Mouse (Mus musculus) hindbrain, embryonic 16.5 days (tissue): ENCODE data around the gene Msi2. TPM values are rescaled to one million over a fixed set of nuclear protein-coding genes. Genes with fewer than 3 reads are reported as not detected.

Source experiments
- ATAC-seq: fragments of 200-750 bp; cut with Nextera tagmentation; 2 replicates; pipeline ENCODE4 v1.8.0; 2017; ENCODE audit warnings: moderate TSS enrichment, moderate library complexity
- H3K27ac ChIP-seq: fragments of 300-500 bp; sonication (generic); 2 replicates; pipeline ENCODE4 v1.5.1; 2014; ENCODE audit warnings: low read depth, mild to moderate bottlenecking, control low read depth, low read length, moderate library complexity
- H3K27me3 ChIP-seq: fragments of 300-500 bp; sonication (generic); replicated peaks from 2 replicates; pipeline ENCODE4 v1.6.1; 2014; ENCODE audit warnings: low read length; ENCODE audit not compliant: control insufficient read depth, insufficient read depth
- H3K36me3 ChIP-seq: fragments of 300-500 bp; sonication (generic); 2 replicates; pipeline ENCODE4 v1.6.1; 2014; ENCODE audit warnings: mild to moderate bottlenecking, low read length, moderate library complexity, mixed read lengths; ENCODE audit not compliant: control insufficient read depth, insufficient read depth
- H3K4me1 ChIP-seq: fragments of 300-500 bp; sonication (generic); 2 replicates; pipeline ENCODE4 v1.6.1; 2014; ENCODE audit warnings: low read depth, low read length; ENCODE audit not compliant: control insufficient read depth, insufficient read depth
- H3K4me2 ChIP-seq: fragments of 300-500 bp; sonication (generic); 2 replicates; pipeline ENCODE4 v1.6.1; 2014; ENCODE audit warnings: mild to moderate bottlenecking, low read length, control low read depth, moderate library complexity
- H3K4me3 ChIP-seq: fragments of 300-500 bp; sonication (generic); 2 replicates; pipeline ENCODE4 v1.5.1; 2014; ENCODE audit warnings: mild to moderate bottlenecking, low read length, control low read depth, moderate library complexity
- H3K9ac ChIP-seq: fragments of 300-500 bp; sonication (generic); 2 replicates; pipeline ENCODE4 v1.6.1; 2014; ENCODE audit warnings: low read depth, mild to moderate bottlenecking, control low read depth, low read length, moderate library complexity
- H3K9me3 ChIP-seq: fragments of 300-500 bp; sonication (generic); 2 replicates; pipeline ENCODE4 v1.6.1; 2014; ENCODE audit warnings: mild to moderate bottlenecking, low read length, moderate library complexity; ENCODE audit not compliant: control insufficient read depth
- WGBS: fragments of 180-500 bp; shearing (Covaris S2); extraction: QIAGEN DNeasy Blood & Tissue Kit; methylation state at CpG from one replicate; pipeline ENCODE4 v1.1.7; 2014; 5-methylcytosine and 5-hydroxymethylcytosine counted together
- polyA plus RNA-seq: library from polyadenylated mRNA; unstranded; fragments of >200 nt; fragmentation: Nextera tagmentation; extraction: Ambion mirVana; gene quantifications from 2 replicates; pipeline ENCODE4 v1.2.1, GENCODE M21; 2015

Msi2 gene
- polyA plus RNA-seq, 1 experiment from 2014 or later, result 31.0 TPM

DNA sequence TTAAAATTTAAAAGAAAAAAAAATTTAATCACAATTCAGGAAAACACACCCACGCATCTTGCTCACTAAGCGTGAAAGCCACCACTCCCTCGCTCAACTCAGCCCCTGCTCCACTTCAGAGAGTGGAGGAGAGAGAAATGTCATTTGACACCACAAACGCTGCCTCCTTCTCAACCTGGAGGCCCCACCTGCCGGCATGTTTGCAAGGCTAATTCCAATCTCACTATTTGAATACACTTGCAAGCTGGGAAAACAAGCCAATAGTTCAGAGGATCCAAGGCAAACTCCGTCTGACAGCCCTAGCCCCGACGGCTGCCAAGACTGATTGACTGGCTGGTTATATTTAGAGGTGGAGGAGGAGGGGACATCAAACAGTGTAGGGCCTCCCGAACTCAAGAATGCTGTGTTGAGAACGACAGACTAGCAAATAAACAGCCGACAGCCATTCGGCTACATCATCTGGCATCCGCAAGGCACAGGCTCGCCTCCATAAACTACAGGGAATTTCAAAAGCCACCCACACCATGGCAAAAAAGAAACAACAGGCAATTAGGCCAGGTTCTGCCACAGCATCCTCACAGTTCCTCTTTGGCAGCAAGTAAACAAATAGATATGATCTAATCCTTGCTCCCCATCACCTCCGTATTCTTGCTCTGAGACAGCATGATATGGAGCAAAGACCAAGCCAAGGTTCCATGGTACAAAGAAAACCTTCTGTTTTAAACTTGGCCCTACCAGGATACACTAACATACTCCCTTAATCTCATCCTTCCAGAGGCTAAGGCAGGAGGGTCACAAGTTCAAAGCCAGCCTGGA is 97.9 kb downstream of the Msi2 start:
- Histone ChIP-seq H3K9me3 (no peaks in the 10 kb centered on the region), H3K4me1 (peaks cover 43% of the 10 kb centered on the region), H3K4me2 (no peak overlapping the region), H3K27me3 (no peaks in the 10 kb centered on the region), H3K27ac (peak overlapping the region; percentile 3), H3K4me3 (no peak overlapping the region), H3K9ac (no peak overlapping the region), H3K36me3 (no peaks in the 10 kb centered on the region)
- WGBS, result 20% methylated on average over 15 of the region's 15 CpGs
- no peak for ATAC-seq

DNA sequence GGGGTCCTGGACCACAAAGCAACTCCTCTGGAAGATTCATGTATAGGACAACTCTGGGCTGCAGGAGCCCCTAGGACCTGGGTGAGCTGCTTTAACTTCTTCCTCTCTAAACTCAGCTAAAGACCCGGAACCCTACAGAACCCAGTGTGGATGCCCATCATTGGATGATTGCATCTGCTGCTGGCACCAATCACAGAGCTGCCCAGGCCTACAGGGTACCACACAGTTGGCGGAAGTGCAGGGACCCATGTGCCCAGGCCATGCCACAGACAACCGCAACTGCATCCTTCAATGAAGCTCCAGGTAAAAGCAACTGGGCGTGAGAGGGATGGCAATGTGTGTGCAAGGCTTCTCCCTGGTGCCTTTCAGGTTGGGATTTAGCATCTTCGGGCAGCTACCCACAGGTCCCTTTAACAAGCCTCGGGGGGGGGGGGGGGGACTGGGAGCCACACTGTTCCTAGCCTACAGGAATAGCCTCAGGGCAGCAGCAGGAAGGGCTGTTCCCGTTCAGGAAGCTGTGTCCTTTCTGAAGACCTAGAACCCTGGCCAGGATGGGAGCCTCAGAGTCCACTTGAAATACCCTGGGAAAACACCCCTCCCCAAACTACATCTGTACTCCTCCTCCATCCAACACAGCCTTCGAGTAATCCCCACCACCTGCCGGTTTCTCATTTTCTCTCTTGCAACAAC is 98.7 kb downstream of the Msi2 start:
- H3K27ac ChIP-seq, result peak overlapping the region; percentile 39
- no peaks in the 10 kb centered on the region for H3K9me3 ChIP-seq
- WGBS, result 59% methylated on average over 8 of the region's 9 CpGs
- H3K36me3 ChIP-seq, result no peaks in the 10 kb centered on the region
- ATAC-seq, result no peak
- H3K4me2 ChIP-seq, result no peak overlapping the region
- no peak overlapping the region for H3K4me3 ChIP-seq
- H3K4me1 ChIP-seq, result peaks cover 41% of the 10 kb centered on the region
- no peak overlapping the region for H3K9ac ChIP-seq
- H3K27me3 ChIP-seq, result no peaks in the 10 kb centered on the region

DNA sequence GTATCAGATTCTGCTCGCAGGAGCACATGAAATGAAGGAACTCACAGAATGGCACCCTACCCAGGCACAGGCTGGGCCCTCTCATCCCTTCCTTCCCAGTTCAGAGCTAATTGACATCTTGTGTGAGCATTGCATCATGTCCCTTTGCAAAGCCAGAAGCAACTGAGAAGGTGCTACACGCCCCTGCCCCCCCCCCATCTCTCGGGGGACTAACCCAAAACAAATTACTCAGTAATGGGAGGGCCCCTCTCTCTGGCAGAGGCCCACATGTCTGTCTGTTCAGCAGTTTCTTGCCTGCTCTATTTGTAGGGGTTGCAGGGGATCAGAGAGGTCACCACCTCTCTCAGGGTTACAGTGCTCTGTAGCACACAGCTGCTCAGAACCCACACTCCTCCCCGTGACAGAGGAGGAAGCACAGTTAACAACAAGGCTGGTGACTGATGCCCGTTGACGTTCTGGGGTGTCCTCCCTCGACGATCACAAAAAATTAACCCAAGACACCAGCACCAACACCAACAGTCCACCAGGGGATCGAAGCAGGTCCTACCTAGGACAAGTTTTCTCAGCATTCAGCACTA is 99.5 kb downstream of the Msi2 start:
- WGBS, result 32% methylated on average over 9 of the region's 9 CpGs
- no peak overlapping the region for H3K4me3 ChIP-seq
- H3K27me3 ChIP-seq, result no peaks in the 10 kb centered on the region
- H3K4me1 ChIP-seq, result peaks cover 44% of the 10 kb centered on the region
- no peak overlapping the region for H3K4me2 ChIP-seq
- H3K9ac ChIP-seq, result 0 out of 2 replicates have a peak overlapping the region, but pooled peaks have one; percentile 13
- H3K27ac ChIP-seq, result peak overlapping the region; percentile 62
- no peak for ATAC-seq
- no peaks in the 10 kb centered on the region for H3K9me3 ChIP-seq
- no peaks in the 10 kb centered on the region for H3K36me3 ChIP-seq

DNA sequence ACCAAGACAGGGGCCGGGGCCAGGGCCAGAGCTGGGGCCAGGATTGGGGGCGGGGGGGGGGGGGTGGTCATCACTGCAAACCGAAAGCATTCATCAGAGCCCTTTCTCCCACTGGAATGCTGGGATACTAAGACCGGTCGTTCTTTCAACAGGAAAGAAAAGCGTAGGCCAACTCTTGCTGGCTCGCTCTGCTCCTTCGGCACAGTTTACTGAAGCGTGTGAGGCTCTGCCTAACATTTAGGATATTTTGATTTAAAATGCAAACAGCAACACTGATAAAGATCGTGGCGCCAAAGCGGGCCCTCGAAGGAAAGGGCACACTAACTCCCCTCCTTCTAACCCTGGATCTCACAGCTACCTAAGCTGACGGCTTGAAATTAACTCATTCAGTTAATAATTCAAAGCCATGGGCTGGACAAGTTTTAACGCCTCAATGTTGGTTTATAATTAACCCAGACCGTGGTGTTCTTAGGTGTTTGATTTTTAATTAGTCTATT is 100.3 kb downstream of the Msi2 start:
- no peaks in the 10 kb centered on the region for H3K27me3 ChIP-seq
- WGBS, result 52% methylated on average over 14 of the region's 16 CpGs
- H3K4me3 ChIP-seq, result no peak overlapping the region
- peak; percentile 63; the same call in 1 of the 2 replicates for ATAC-seq
- no peaks in the 10 kb centered on the region for H3K9me3 ChIP-seq
- no peaks in the 10 kb centered on the region for H3K36me3 ChIP-seq
- peaks cover 42% of the 10 kb centered on the region for H3K4me1 ChIP-seq
- no peak overlapping the region for H3K4me2 ChIP-seq
- peak overlapping the region; percentile 73 for H3K27ac ChIP-seq
- H3K9ac ChIP-seq, result no peak overlapping the region

DNA sequence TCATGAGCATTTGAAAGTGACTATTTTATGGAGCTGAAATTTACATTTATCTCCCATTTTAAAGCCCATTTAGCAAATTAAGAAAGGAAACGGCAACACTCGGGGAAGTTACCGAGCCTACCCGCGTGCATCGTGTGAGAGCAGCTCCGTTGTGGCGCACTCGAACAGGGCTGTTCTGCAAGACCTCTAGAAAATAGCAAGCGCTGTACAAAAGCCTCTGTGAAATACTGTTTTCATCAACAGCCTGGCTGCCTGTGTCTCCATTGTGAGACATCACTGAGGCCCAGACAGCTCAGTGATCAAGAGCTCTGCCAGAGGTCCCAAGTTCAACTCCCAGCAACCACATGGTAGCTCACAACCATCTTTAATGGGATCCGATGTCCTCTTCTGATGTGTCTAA is 100.9 kb downstream of the Msi2 start:
- 0 out of 2 replicates have a peak, but pooled peaks have one; percentile 15 for ATAC-seq
- H3K27ac ChIP-seq, result peak overlapping the region; percentile 64
- H3K36me3 ChIP-seq, result no peaks in the 10 kb centered on the region
- peaks cover 41% of the 10 kb centered on the region for H3K4me1 ChIP-seq
- no peak overlapping the region for H3K4me3 ChIP-seq
- 53% methylated on average over 11 of the region's 11 CpGs for WGBS
- H3K9me3 ChIP-seq, result no peaks in the 10 kb centered on the region
- no peak overlapping the region for H3K9ac ChIP-seq
- H3K4me2 ChIP-seq, result no peak overlapping the region
- H3K27me3 ChIP-seq, result no peaks in the 10 kb centered on the region

DNA sequence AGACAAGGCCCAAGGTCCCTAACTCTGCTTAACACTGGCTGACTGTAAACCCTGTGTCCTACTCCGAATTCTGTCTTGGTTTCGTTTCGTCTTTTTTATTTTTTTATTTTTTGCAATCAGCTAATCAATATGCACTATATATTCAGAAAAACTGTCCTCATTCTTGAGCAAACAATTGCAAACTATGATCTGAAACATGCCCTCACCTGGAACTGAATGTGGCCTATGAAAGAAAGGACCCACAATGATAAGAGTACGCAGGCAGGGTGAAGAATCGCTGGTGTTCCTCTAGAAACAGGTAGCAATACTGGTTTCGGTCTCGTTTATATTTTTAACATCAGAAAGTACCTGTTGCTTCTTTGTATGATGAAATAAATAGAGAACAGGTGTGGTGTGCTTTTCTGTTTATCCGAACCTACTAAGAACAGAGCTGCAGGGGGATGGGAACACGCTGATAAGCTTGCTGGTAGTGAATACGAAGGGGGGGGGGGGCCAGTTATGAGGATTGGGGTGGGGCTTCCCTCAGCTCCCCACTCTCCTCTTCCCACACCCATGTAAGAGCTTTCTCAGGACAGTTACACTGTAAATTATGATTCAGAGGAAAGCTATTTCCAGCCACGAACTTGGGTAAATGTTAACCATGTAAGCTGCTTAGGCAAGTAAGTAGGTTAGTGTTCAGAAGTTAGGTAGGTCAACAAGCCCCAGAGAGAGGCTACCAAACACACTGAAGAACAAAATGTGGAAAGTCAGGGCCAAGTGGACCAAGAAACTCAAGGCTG is 103.6 kb downstream of the Msi2 start:
- 90% methylated on average over 11 of the region's 11 CpGs for WGBS
- no peaks in the 10 kb centered on the region for H3K9me3 ChIP-seq

DNA sequence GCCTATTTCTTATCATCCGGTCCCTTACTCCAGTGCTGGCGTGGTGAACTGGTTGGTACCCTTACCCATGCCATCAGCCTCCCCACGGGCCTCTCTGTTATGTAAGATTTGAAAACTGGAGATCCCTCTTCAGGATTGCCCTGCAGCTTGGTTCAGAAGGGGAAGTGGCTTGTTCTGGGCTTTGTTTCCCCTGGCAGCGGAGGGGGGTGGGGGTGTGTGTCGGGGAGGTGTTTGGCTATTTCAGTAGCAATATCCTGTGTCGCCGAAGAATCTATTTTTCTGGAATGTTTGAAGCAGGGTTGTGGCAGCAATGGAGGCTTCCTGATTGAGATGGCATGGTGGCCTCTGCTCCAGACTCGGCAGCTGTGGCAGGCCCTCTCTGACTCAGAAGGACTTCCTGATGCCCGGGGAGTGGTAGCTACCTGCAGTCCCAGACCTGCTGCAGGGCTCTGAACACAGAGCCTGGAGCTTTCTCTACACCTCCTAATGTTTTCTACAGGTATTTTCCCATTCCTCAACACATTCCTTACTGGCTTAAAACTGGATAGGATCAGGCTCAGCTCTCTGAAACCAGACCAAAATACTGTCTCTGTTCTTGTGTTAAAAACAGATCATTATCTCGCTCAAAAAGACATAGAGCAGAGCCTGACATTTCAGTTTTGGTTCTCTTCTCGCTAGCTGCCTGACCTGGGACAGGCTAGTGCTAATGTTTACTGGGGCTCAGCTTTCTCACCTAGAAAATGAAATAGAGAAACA is 104.4 kb downstream of the Msi2 start:
- 74% methylated on average over 11 of the region's 11 CpGs for WGBS
- Histone ChIP-seq H3K4me3 (no peak overlapping the region), H3K9me3 (no peaks in the 10 kb centered on the region), H3K4me1 (peaks cover 27% of the 10 kb centered on the region), H3K9ac (no peak overlapping the region), H3K27me3 (no peaks in the 10 kb centered on the region), H3K27ac (peak overlapping the region; percentile 1; the same call in 1 of the 2 replicates), H3K4me2 (no peak overlapping the region), H3K36me3 (no peaks in the 10 kb centered on the region)
- no peak for ATAC-seq

More for the DNA sequence above, 103.6 kb downstream of the Msi2 start:
- Histone ChIP-seq H3K9ac (no peak overlapping the region), H3K27me3 (no peaks in the 10 kb centered on the region), H3K36me3 (no peaks in the 10 kb centered on the region), H3K27ac (no peak overlapping the region), H3K4me3 (no peak overlapping the region), H3K4me2 (no peak overlapping the region), H3K4me1 (peaks cover 31% of the 10 kb centered on the region)
- no peak for ATAC-seq

DNA sequence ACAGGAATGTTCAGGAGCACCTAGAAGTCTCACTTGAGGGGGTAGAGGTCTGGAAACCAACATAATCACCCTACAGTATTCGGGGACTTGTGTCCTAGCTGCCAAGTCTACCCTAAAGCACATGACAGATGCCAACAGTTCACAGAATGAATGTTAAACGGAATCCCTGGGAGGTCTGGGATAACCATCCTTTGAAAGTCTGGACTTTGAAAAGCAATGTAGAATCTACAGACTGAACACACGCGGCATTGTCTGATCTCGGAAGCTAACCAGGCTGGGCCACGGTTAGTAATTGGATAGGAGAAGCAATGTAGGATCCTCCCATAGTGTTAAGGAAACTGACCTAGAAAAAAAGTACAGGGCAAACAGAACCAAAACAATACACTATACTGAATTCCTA is 105.3 kb downstream of the Msi2 start:
- WGBS, result 36% methylated on average over 6 of the region's 6 CpGs
- no peak for ATAC-seq
- Histone ChIP-seq H3K36me3 (no peaks in the 10 kb centered on the region), H3K4me3 (no peak overlapping the region), H3K27ac (0 out of 2 replicates have a peak overlapping the region, but pooled peaks have one; percentile 13), H3K9ac (no peak overlapping the region), H3K4me1 (peaks cover 18% of the 10 kb centered on the region), H3K9me3 (no peaks in the 10 kb centered on the region), H3K27me3 (no peaks in the 10 kb centered on the region), H3K4me2 (no peak overlapping the region)
